Mouse (Mus musculus): Measurements from ENCODE around the gene Gnb1. TPM values are rescaled to one million over a fixed set of nuclear protein-coding genes. Genes with fewer than 3 reads are reported as not detected.
A peak's percentile ranks its signal among the peaks of the same experiment; 100 is the strongest.
"Not testable (repeated sequence)": the region's sequence is repeated elsewhere in the genome, so short reads cannot be mapped to it uniquely, and the experiment has no call there.

Gene Gnb1
- polyA plus RNA-seq, 1 experiment from 2014 or later, result 778 TPM

DNA sequence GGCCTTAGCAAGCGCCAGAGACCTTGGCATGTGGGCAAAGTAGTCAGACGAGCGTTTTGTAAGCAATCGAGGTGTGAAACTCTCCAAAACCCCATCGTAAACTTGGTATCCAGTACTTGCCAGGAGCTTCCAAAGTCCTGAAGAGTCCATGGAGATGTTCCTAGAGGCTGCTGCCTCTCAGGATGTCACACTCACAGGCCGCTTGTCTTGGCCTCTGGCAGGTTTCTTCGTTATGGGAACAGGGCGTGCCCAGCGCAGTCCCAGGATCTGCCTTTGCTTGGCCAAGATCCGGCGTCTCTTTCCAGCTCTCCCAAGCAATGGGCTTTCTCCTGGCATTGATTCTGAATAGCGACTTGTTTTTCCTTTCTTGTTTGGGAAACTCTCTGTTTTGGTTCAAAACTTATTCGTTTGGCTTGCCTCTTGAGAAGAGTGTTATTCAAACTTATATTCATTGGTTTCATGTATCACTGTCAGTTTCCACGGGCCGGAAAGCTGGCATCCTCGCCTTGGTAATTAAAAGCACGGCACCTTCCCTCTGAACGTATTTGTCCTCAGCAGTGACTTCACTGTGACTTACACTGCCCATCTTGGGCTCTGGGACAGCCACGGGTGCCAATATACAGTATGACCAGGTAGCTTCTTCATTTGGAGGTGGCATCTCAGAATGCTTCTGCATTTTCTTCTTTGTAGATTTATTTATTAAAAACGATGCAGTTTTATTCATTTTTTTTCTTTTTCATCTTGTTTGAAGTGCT, 73.3 kb downstream of the Gnb1 start:
- peak overlapping the region; percentile 88 for H3K27ac ChIP-seq (ENCODE audit: low read depth, low read length)
- WGBS, result 16% methylated on average over 20 of the region's 20 CpGs
- DNase-seq (ENCODE audit: low spot score) (no peak), ATAC-seq (ENCODE audit: insufficient read depth, low FRiP score, low TSS enrichment) (no peak)
- H3K36me3 ChIP-seq (ENCODE audit: control insufficient read depth, insufficient read depth, low read length), result no peaks in the 10 kb centered on the region
- peak overlapping the region; percentile 78 for H3K9ac ChIP-seq (ENCODE audit: low read length)
- peak overlapping the region; percentile 91 for H3K4me2 ChIP-seq (ENCODE audit: low read depth)
- peaks cover 16% of the 10 kb centered on the region for H3K4me1 ChIP-seq (ENCODE audit: control insufficient read depth, insufficient read depth, low read length)
- H3K9me3 ChIP-seq (ENCODE audit: control insufficient read depth, low read length), result no peaks in the 10 kb centered on the region
- H3K4me3 ChIP-seq (ENCODE audit: low read depth, low read length), result peak overlapping the region; percentile 77
- no peaks in the 10 kb centered on the region for H3K27me3 ChIP-seq (ENCODE audit: control insufficient read depth, insufficient read depth, low read length)

GRCm38 (mm10) chr4:155566555-155566954, 75.4 kb downstream of the Gnb1 start:
- Histone ChIP-seq H3K36me3 (ENCODE audit: control insufficient read depth, insufficient read depth, low read length) (no peaks in the 10 kb centered on the region), H3K9ac (ENCODE audit: low read length) (no peak overlapping the region)
- no peak for DNase-seq (ENCODE audit: low spot score)

DNA sequence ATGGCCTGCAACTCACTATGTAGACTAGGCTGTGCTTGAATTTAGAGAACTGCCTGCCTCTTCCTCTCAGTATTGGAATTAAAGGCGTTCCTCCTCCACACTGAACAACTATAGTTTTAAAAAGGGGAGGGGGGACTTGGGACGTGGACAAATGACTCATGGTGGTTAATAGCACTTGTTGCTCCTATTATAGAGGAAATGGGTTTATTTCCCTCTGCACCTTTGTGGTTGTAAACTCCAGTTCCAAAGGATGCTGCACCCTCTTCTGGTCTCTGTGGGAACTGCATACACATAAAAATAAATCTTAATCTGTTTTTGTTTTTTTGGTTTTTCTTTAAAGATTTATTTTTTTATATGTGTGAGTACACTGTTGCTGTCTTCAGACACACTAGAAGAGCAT, 77.0 kb downstream of the Gnb1 start:
- 13% methylated on average over 2 of the region's 2 CpGs for WGBS
- H3K36me3 ChIP-seq (ENCODE audit: control insufficient read depth, insufficient read depth, low read length), result no peaks in the 10 kb centered on the region
- no peak for ATAC-seq (ENCODE audit: insufficient read depth, low FRiP score, low TSS enrichment)

More at GRCm38 (mm10) chr4:155566555-155566954, 75.4 kb downstream of the Gnb1 start:
- no peak for ATAC-seq (ENCODE audit: insufficient read depth, low FRiP score, low TSS enrichment)
- 74% methylated on average over 8 of the region's 8 CpGs for WGBS
- H3K27ac ChIP-seq (ENCODE audit: low read depth, low read length), result no peak overlapping the region
- no peaks in the 10 kb centered on the region for H3K27me3 ChIP-seq (ENCODE audit: control insufficient read depth, insufficient read depth, low read length)
- H3K4me1 ChIP-seq (ENCODE audit: control insufficient read depth, insufficient read depth, low read length), result peaks cover 15% of the 10 kb centered on the region
- H3K4me2 ChIP-seq (ENCODE audit: low read depth), result no peak overlapping the region
- H3K4me3 ChIP-seq (ENCODE audit: low read depth, low read length), result no peak overlapping the region
- H3K9me3 ChIP-seq (ENCODE audit: control insufficient read depth, low read length), result no peaks in the 10 kb centered on the region

GRCm38 (mm10) chr4:155568632-155569370, 77.6 kb downstream of the Gnb1 start:
- Histone ChIP-seq H3K4me2 (ENCODE audit: low read depth) (no peak overlapping the region), H3K9me3 (ENCODE audit: control insufficient read depth, low read length) (no peaks in the 10 kb centered on the region), H3K4me3 (ENCODE audit: low read depth, low read length) (no peak overlapping the region), H3K4me1 (ENCODE audit: control insufficient read depth, insufficient read depth, low read length) (peaks cover 10% of the 10 kb centered on the region), H3K27me3 (ENCODE audit: control insufficient read depth, insufficient read depth, low read length) (no peaks in the 10 kb centered on the region), H3K9ac (ENCODE audit: low read length) (no peak overlapping the region), H3K27ac (ENCODE audit: low read depth, low read length) (no peak overlapping the region), H3K36me3 (ENCODE audit: control insufficient read depth, insufficient read depth, low read length) (no peaks in the 10 kb centered on the region)
- no peak for DNase-seq (ENCODE audit: low spot score)
- ATAC-seq (ENCODE audit: insufficient read depth, low FRiP score, low TSS enrichment), result no peak
- 89% methylated on average over 7 of the region's 7 CpGs for WGBS

More for the DNA sequence above, 77.0 kb downstream of the Gnb1 start:
- Histone ChIP-seq H3K9me3 (ENCODE audit: control insufficient read depth, low read length) (no peaks in the 10 kb centered on the region), H3K4me1 (ENCODE audit: control insufficient read depth, insufficient read depth, low read length) (peaks cover 10% of the 10 kb centered on the region), H3K9ac (ENCODE audit: low read length) (no peak overlapping the region), H3K27me3 (ENCODE audit: control insufficient read depth, insufficient read depth, low read length) (no peaks in the 10 kb centered on the region), H3K4me2 (ENCODE audit: low read depth) (no peak overlapping the region), H3K27ac (ENCODE audit: low read depth, low read length) (no peak overlapping the region), H3K4me3 (ENCODE audit: low read depth, low read length) (no peak overlapping the region)
- no peak for DNase-seq (ENCODE audit: low spot score)

- no peak for DNase-seq (ENCODE audit: low spot score)
- Histone ChIP-seq H3K4me3 (ENCODE audit: low read depth, low read length) (no peak overlapping the region), H3K9me3 (ENCODE audit: control insufficient read depth, low read length) (no peaks in the 10 kb centered on the region), H3K4me1 (ENCODE audit: control insufficient read depth, insufficient read depth, low read length) (peaks cover 5% of the 10 kb centered on the region), H3K9ac (ENCODE audit: low read length) (no peak overlapping the region), H3K27me3 (ENCODE audit: control insufficient read depth, insufficient read depth, low read length) (no peaks in the 10 kb centered on the region), H3K36me3 (ENCODE audit: control insufficient read depth, insufficient read depth, low read length) (no peaks in the 10 kb centered on the region), H3K27ac (ENCODE audit: low read depth, low read length) (no peak overlapping the region), H3K4me2 (ENCODE audit: low read depth) (no peak overlapping the region)
- ATAC-seq (ENCODE audit: insufficient read depth, low FRiP score, low TSS enrichment), result no peak
- WGBS, result 97% methylated on average over 6 of the region's 6 CpGs
These were observed 78.7 kb downstream of the Gnb1 start for GRCm38 (mm10) chr4:155569818-155570217.

GRCm38 (mm10) chr4:155570315-155570714, 79.2 kb downstream of the Gnb1 start:
- not testable (repeated sequence) for H3K4me3 ChIP-seq (ENCODE audit: low read depth, low read length); H3K4me1 ChIP-seq (ENCODE audit: control insufficient read depth, insufficient read depth, low read length); H3K9me3 ChIP-seq (ENCODE audit: control insufficient read depth, low read length); DNase-seq (ENCODE audit: low spot score); H3K36me3 ChIP-seq (ENCODE audit: control insufficient read depth, insufficient read depth, low read length); H3K27ac ChIP-seq (ENCODE audit: low read depth, low read length); H3K4me2 ChIP-seq (ENCODE audit: low read depth); H3K27me3 ChIP-seq (ENCODE audit: control insufficient read depth, insufficient read depth, low read length); ATAC-seq (ENCODE audit: insufficient read depth, low FRiP score, low TSS enrichment); H3K9ac ChIP-seq (ENCODE audit: low read length)
- WGBS, result 94% methylated on average over 11 of the region's 11 CpGs

DNA sequence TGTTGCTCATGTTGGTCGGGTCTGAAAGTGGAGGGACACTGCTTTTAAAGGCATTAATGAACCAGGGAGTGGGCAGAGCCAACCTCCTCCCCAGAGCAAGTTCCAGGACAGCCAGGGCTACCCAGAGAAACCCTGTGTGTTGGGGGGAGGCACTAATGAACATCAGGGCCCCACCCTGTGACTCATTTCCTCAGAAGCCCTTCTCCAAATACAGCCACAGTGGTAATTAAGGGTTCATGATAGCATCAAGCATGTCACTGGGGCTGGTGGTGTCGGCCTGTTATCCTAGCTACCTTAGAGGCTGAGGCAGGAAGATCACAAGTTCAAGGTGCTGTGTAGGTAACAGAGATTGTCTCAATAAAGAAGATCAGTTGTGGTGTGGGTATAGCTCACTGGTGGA, 80.3 kb downstream of the Gnb1 start:
- no peaks in the 10 kb centered on the region for H3K27me3 ChIP-seq (ENCODE audit: control insufficient read depth, insufficient read depth, low read length)
- ATAC-seq (ENCODE audit: insufficient read depth, low FRiP score, low TSS enrichment), result no peak
- no peak overlapping the region for H3K27ac ChIP-seq (ENCODE audit: low read depth, low read length)
- no peak for DNase-seq (ENCODE audit: low spot score)
- H3K4me3 ChIP-seq (ENCODE audit: low read depth, low read length), result no peak overlapping the region
- H3K9me3 ChIP-seq (ENCODE audit: control insufficient read depth, low read length), result no peaks in the 10 kb centered on the region
- no peaks in the 10 kb centered on the region for H3K4me1 ChIP-seq (ENCODE audit: control insufficient read depth, insufficient read depth, low read length)
- H3K4me2 ChIP-seq (ENCODE audit: low read depth), result no peak overlapping the region
- H3K36me3 ChIP-seq (ENCODE audit: control insufficient read depth, insufficient read depth, low read length), result no peaks in the 10 kb centered on the region
- H3K9ac ChIP-seq (ENCODE audit: low read length), result no peak overlapping the region
- WGBS, result 88% methylated on average over 2 of the region's 2 CpGs

GRCm38 (mm10) chr4:155573155-155573554, 82.0 kb downstream of the Gnb1 start:
- DNase-seq (ENCODE audit: low spot score), result no peak
- Histone ChIP-seq H3K27ac (ENCODE audit: low read depth, low read length) (no peak overlapping the region), H3K36me3 (ENCODE audit: control insufficient read depth, insufficient read depth, low read length) (no peaks in the 10 kb centered on the region; the same call in 1 of the 2 replicates), H3K4me2 (ENCODE audit: low read depth) (no peak overlapping the region), H3K9me3 (ENCODE audit: control insufficient read depth, low read length) (no peaks in the 10 kb centered on the region), H3K4me1 (ENCODE audit: control insufficient read depth, insufficient read depth, low read length) (no peaks in the 10 kb centered on the region), H3K9ac (ENCODE audit: low read length) (no peak overlapping the region), H3K4me3 (ENCODE audit: low read depth, low read length) (no peak overlapping the region), H3K27me3 (ENCODE audit: control insufficient read depth, insufficient read depth, low read length) (no peaks in the 10 kb centered on the region)
- WGBS, result 96% methylated on average over 2 of the region's 2 CpGs
- ATAC-seq (ENCODE audit: insufficient read depth, low FRiP score, low TSS enrichment), result no peak

DNA sequence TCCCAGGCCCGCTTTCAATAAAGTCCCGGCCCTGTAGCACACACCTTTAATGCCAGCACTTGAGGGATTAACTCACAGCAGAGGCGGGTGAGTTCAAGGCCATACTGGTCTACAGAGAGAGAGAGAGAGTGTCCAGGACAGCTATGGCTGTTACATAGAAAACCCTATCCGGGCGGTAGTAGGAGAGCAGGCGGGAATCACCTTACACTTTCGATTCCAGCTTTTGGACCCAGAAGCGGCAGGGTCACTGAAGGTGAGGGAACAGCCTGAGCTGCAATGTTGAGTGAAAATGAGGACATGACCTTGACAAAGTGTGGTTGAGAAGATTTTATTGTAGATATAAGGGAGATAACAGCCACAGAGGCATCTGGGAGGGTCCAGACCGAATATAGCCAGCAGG, 82.7 kb downstream of the Gnb1 start:
- Histone ChIP-seq H3K9me3 (ENCODE audit: control insufficient read depth, low read length) (no peaks in the 10 kb centered on the region), H3K27me3 (ENCODE audit: control insufficient read depth, insufficient read depth, low read length) (no peaks in the 10 kb centered on the region), H3K4me1 (ENCODE audit: control insufficient read depth, insufficient read depth, low read length) (no peaks in the 10 kb centered on the region)

More for the DNA sequence above, 82.7 kb downstream of the Gnb1 start:
- no peak overlapping the region for H3K4me2 ChIP-seq (ENCODE audit: low read depth)
- DNase-seq (ENCODE audit: low spot score) (no peak), ATAC-seq (ENCODE audit: insufficient read depth, low FRiP score, low TSS enrichment) (no peak)
- WGBS, result 96% methylated on average over 9 of the region's 9 CpGs
- H3K36me3 ChIP-seq (ENCODE audit: control insufficient read depth, insufficient read depth, low read length), result no peaks in the 10 kb centered on the region; the same call in 1 of the 2 replicates
- H3K27ac ChIP-seq (ENCODE audit: low read depth, low read length), result no peak overlapping the region
- no peak overlapping the region for H3K9ac ChIP-seq (ENCODE audit: low read length)
- H3K4me3 ChIP-seq (ENCODE audit: low read depth, low read length), result no peak overlapping the region

Measured in neural tube, embryonic 11.5 days (tissue).